Mouse (Mus musculus) spleen, embryonic (tissue): ENCODE measurements around the gene Gm9918.

Experiments
- CTCF ChIA-PET: fragments of 350-600 bp; sonication (Branson Sonifier 250); formaldehyde crosslinking; loops from one replicate; lab custom pipeline; 2022; lab: Charles Lee

The Gm9918 gene

GRCm38 (mm10) chr15:102316263-102316662 is 45.9 kb downstream of the Gm9918 start:
- CTCF ChIA-PET, result interaction anchor here (0.6 to 1.4 kb wide), 3 partner anchors 22 to 53 kb away, joined by 3 to 7 read pairs (median 3); no protein-coding TSS in a partner anchor
